Mouse (Mus musculus): ENCODE data around the gene Fggy. TPM values are rescaled to one million over a fixed set of nuclear protein-coding genes. Genes with fewer than 3 reads are reported as not detected.

Gene Fggy
- total RNA-seq, 1 experiment: 8.2 TPM

GRCm38 (mm10) chr4:95840389-95841053 is 283.2 kb downstream of the Fggy start:
- TF ChIP-seq ZNF384 (IDR thresholded peaks at IDR 0.05; ENCODE audit: low read depth, low read length): no peak
- TF ChIP-seq ZC3H11A (IDR thresholded peaks at IDR 0.05; ENCODE audit: borderline replicate concordance, low read depth, low read length): no peak
- TF ChIP-seq MAFK (IDR thresholded peaks at IDR 0.05; ENCODE audit: insufficient read depth, low read depth, low read length): no peak
- TF ChIP-seq CHD2 (IDR thresholded peaks at IDR 0.05; ENCODE audit: low read depth, low read length): no peak
- TF ChIP-seq HCFC1 (IDR thresholded peaks at IDR 0.05; ENCODE audit: borderline replicate concordance, insufficient read depth, low read length): no peak
- Histone ChIP-seq H3K4me3 (ENCODE audit: insufficient read depth in 1 of 2, low read depth in 1 of 2, low read length in 2 of 2, poor library complexity in 1 of 2, severe bottlenecking in 1 of 2) (no peak overlapping the region), H3K9me3 (ENCODE audit: control insufficient read depth, insufficient read depth, low read depth, low read length) (no peaks in the 10 kb centered on the region), H3K9ac (ENCODE audit: insufficient read depth, low read depth, low read length, poor library complexity, severe bottlenecking) (no peak overlapping the region), H3K4me1 (ENCODE audit: control insufficient read depth in 2 of 2, insufficient read depth in 2 of 2, low read length in 2 of 2, poor library complexity in 1 of 2) (no peaks in the 10 kb centered on the region), H3K36me3 (ENCODE audit: control insufficient read depth, insufficient read depth, low read length, poor library complexity, severe bottlenecking) (no peaks in the 10 kb centered on the region), H3K27ac (ENCODE audit: insufficient read depth, low read depth, low read length, poor library complexity, severe bottlenecking) (no peak overlapping the region)
- in situ Hi-C loops (cut with MboI; ENCODE audit: low sequenced_read_pairs in 2 of 2, unreplicated experiment in 2 of 2): no loop called here
- DNase-seq (ENCODE audit: low read depth, low spot score): no peak

DNA sequence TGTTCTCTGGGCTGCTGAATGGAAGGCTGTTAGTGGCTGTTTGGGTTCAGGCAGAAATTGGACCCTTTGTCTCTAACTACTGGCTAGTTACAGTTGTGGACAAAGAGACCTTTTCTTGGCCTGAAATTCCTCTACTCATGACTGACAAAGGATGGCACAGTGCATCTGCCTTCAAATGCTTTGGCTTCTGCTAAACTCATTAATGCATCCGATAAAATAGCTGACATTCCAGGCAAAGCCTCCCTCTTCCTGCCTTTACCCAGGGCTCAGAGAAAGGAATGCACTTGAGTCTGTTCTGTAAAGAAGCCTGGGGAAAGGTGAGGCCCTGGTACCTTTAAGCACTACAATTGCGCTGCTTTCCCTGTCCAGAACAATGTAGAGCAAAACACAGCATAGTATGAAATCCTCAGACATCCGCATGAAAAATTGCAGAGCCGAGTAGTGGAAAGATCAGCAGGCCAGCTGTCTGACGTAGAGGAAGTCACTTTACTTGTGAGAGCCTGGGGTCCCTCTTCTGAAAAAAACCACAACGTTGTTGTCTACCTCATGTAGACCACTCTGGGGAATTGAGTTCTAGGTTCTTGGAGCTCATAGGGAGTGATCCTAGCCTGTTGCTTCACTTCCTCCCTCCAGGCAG is 288.8 kb downstream of the Fggy start:
- no peaks in the 10 kb centered on the region for H3K9me3 ChIP-seq (ENCODE audit: control insufficient read depth, insufficient read depth, low read depth, low read length)
- no peaks in the 10 kb centered on the region; the same call in 1 of the 2 replicates for H3K36me3 ChIP-seq (ENCODE audit: control insufficient read depth, insufficient read depth, low read length, poor library complexity, severe bottlenecking)
- no peak overlapping the region for H3K27ac ChIP-seq (ENCODE audit: insufficient read depth, low read depth, low read length, poor library complexity, severe bottlenecking)
- H3K4me3 ChIP-seq (ENCODE audit: insufficient read depth in 1 of 2, low read depth in 1 of 2, low read length in 2 of 2, poor library complexity in 1 of 2, severe bottlenecking in 1 of 2): no peak overlapping the region
- no peak overlapping the region for H3K9ac ChIP-seq (ENCODE audit: insufficient read depth, low read depth, low read length, poor library complexity, severe bottlenecking)
- in situ Hi-C loops (cut with MboI; ENCODE audit: low sequenced_read_pairs in 2 of 2, unreplicated experiment in 2 of 2): no loop called here
- no peak for TF ChIP-seq MAFK (IDR thresholded peaks at IDR 0.05; ENCODE audit: insufficient read depth, low read depth, low read length)
- TF ChIP-seq ZC3H11A (IDR thresholded peaks at IDR 0.05; ENCODE audit: borderline replicate concordance, low read depth, low read length): no peak
- no peak for TF ChIP-seq HCFC1 (IDR thresholded peaks at IDR 0.05; ENCODE audit: borderline replicate concordance, insufficient read depth, low read length)
- TF ChIP-seq CHD2 (IDR thresholded peaks at IDR 0.05; ENCODE audit: low read depth, low read length): no peak
- TF ChIP-seq ZNF384 (IDR thresholded peaks at IDR 0.05; ENCODE audit: low read depth, low read length): no peak
- no peaks in the 10 kb centered on the region for H3K4me1 ChIP-seq (ENCODE audit: control insufficient read depth in 2 of 2, insufficient read depth in 2 of 2, low read length in 2 of 2, poor library complexity in 1 of 2)
- DNase-seq (ENCODE audit: low read depth, low spot score): no peak

DNA sequence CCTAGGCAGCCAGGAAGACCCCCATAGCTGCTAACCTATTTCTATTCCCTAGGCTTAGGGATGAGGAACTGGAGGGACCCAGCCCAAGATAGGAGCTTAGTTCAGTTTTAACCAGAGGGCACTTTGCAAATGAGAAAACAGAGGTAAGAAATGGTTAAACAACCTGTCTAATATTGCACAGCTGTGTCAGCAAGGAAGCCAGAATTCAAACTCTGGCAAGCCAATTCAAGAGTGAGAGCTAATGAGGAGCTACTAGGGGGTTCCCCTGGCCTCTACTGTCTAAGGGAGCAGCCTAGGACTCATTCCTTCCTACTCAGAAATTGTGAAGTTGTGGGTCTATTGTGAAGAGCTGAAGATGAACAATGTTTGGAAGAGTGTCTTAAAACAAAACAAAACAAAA is 289.9 kb downstream of the Fggy start:
- TF ChIP-seq MAFK (IDR thresholded peaks at IDR 0.05; ENCODE audit: insufficient read depth, low read depth, low read length) (no peak), HCFC1 (IDR thresholded peaks at IDR 0.05; ENCODE audit: borderline replicate concordance, insufficient read depth, low read length) (no peak)
- no peak overlapping the region for H3K27ac ChIP-seq (ENCODE audit: insufficient read depth, low read depth, low read length, poor library complexity, severe bottlenecking)
- no peaks in the 10 kb centered on the region; the same call in 1 of the 2 replicates for H3K36me3 ChIP-seq (ENCODE audit: control insufficient read depth, insufficient read depth, low read length, poor library complexity, severe bottlenecking)
- no peak for DNase-seq (ENCODE audit: low read depth, low spot score)
- H3K4me1 ChIP-seq (ENCODE audit: control insufficient read depth in 2 of 2, insufficient read depth in 2 of 2, low read length in 2 of 2, poor library complexity in 1 of 2): no peaks in the 10 kb centered on the region
- H3K9me3 ChIP-seq (ENCODE audit: control insufficient read depth, insufficient read depth, low read depth, low read length): no peaks in the 10 kb centered on the region
- no peak overlapping the region for H3K4me3 ChIP-seq (ENCODE audit: insufficient read depth in 1 of 2, low read depth in 1 of 2, low read length in 2 of 2, poor library complexity in 1 of 2, severe bottlenecking in 1 of 2)
- in situ Hi-C loops (cut with MboI; ENCODE audit: low sequenced_read_pairs in 2 of 2, unreplicated experiment in 2 of 2): no loop called here
- H3K9ac ChIP-seq (ENCODE audit: insufficient read depth, low read depth, low read length, poor library complexity, severe bottlenecking): no peak overlapping the region

DNA sequence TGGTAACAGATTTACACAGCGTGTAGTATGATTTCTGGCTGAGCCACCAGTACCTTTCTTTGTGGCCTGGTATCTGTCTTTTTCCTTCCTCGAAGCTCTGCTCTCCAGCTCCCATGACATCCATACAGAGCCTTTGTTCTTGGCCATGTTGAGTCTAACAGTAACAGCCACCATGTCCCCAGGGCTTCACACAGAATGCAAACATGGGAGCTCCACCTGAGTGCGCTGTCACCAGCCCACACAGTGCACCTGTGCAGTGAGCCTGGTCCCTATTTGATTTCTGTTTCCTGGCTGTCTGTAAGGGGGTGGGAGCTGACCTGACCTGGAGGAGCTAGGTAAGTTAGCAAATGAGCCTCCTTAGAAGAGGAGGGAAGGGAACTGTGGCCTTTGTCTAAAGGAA is 290.4 kb downstream of the Fggy start:
- Histone ChIP-seq H3K27ac (ENCODE audit: insufficient read depth, low read depth, low read length, poor library complexity, severe bottlenecking) (no peak overlapping the region), H3K4me3 (ENCODE audit: insufficient read depth in 1 of 2, low read depth in 1 of 2, low read length in 2 of 2, poor library complexity in 1 of 2, severe bottlenecking in 1 of 2) (no peak overlapping the region), H3K4me1 (ENCODE audit: control insufficient read depth in 2 of 2, insufficient read depth in 2 of 2, low read length in 2 of 2, poor library complexity in 1 of 2) (no peaks in the 10 kb centered on the region), H3K9ac (ENCODE audit: insufficient read depth, low read depth, low read length, poor library complexity, severe bottlenecking) (no peak overlapping the region), H3K9me3 (ENCODE audit: control insufficient read depth, insufficient read depth, low read depth, low read length) (no peaks in the 10 kb centered on the region), H3K36me3 (ENCODE audit: control insufficient read depth, insufficient read depth, low read length, poor library complexity, severe bottlenecking) (no peaks in the 10 kb centered on the region; the same call in 1 of the 2 replicates)
- in situ Hi-C loops (cut with MboI; ENCODE audit: low sequenced_read_pairs in 2 of 2, unreplicated experiment in 2 of 2): no loop called here
- DNase-seq (ENCODE audit: low read depth, low spot score): no peak
- TF ChIP-seq CHD2 (IDR thresholded peaks at IDR 0.05; ENCODE audit: low read depth, low read length) (no peak), HCFC1 (IDR thresholded peaks at IDR 0.05; ENCODE audit: borderline replicate concordance, insufficient read depth, low read length) (no peak), ZC3H11A (IDR thresholded peaks at IDR 0.05; ENCODE audit: borderline replicate concordance, low read depth, low read length) (no peak), MAFK (IDR thresholded peaks at IDR 0.05; ENCODE audit: insufficient read depth, low read depth, low read length) (no peak), ZNF384 (IDR thresholded peaks at IDR 0.05; ENCODE audit: low read depth, low read length) (no peak)

All from ES-E14 (cell line).